Mouse (Mus musculus) neural tube, embryonic 14.5 days (tissue): ENCODE measurements around the gene Rcbtb2. TPM values are rescaled to one million over a fixed set of nuclear protein-coding genes. Genes with fewer than 3 reads are reported as not detected.

Experiments used
- ATAC-seq: fragments of 200-750 bp; cut with Nextera tagmentation; 2 replicates; pipeline ENCODE4 v1.8.0; 2017; ENCODE audit warnings: low read depth, mild to moderate bottlenecking, moderate TSS enrichment, moderate library complexity
- H3K27ac ChIP-seq: fragments of 300-500 bp; sonication (generic); 2 replicates; pipeline ENCODE4 v1.5.1; 2014; ENCODE audit warnings: low read depth, mild to moderate bottlenecking, control low read depth, low read length, moderate library complexity, mixed read lengths
- H3K27me3 ChIP-seq: fragments of 300-500 bp; sonication (generic); 2 replicates; pipeline ENCODE4 v1.6.1; 2014; ENCODE audit warnings: low read length; ENCODE audit not compliant: control insufficient read depth, insufficient read depth
- H3K36me3 ChIP-seq: fragments of 300-500 bp; sonication (generic); 2 replicates; pipeline ENCODE4 v1.6.1; 2014; ENCODE audit warnings: low read length, mixed read lengths; ENCODE audit not compliant: control insufficient read depth, insufficient read depth
- H3K4me1 ChIP-seq: fragments of 300-500 bp; sonication (generic); 2 replicates; pipeline ENCODE4 v1.6.1; 2014; ENCODE audit warnings: low read length; ENCODE audit not compliant: control insufficient read depth, insufficient read depth
- H3K4me2 ChIP-seq: fragments of 300-500 bp; sonication (generic); 2 replicates; pipeline ENCODE4 v1.6.1; 2014; ENCODE audit warnings: mild to moderate bottlenecking, low read depth, low read length, control low read depth
- H3K4me3 ChIP-seq: fragments of 300-500 bp; sonication (generic); 2 replicates; pipeline ENCODE4 v1.5.1; 2014; ENCODE audit warnings: low read depth, low read length, control low read depth, mixed read lengths
- H3K9ac ChIP-seq: fragments of 300-500 bp; sonication (generic); replicated peaks from 2 replicates; pipeline ENCODE4 v1.6.1; 2014; ENCODE audit warnings: low read depth, mild to moderate bottlenecking, control low read depth, low read length, mixed read lengths
- H3K9me3 ChIP-seq: fragments of 300-500 bp; sonication (generic); 2 replicates; pipeline ENCODE4 v1.6.1; 2016; ENCODE audit warnings: low read length; ENCODE audit not compliant: control insufficient read depth
- WGBS: fragments of 180-500 bp; shearing (Covaris S2); extraction: QIAGEN DNeasy Blood & Tissue Kit; methylation state at CpG from one replicate; pipeline ENCODE4 v1.1.7; 2014; 5-methylcytosine and 5-hydroxymethylcytosine counted together
- polyA plus RNA-seq: library from polyadenylated mRNA; unstranded; fragments of >200 nt; fragmentation: Nextera tagmentation; extraction: Ambion mirVana; gene quantifications from 2 replicates; pipeline ENCODE4 v1.2.1, GENCODE M21; 2014

The Rcbtb2 gene
- polyA plus RNA-seq, 1 experiment from 2014 or later, result 61.2 TPM

DNA sequence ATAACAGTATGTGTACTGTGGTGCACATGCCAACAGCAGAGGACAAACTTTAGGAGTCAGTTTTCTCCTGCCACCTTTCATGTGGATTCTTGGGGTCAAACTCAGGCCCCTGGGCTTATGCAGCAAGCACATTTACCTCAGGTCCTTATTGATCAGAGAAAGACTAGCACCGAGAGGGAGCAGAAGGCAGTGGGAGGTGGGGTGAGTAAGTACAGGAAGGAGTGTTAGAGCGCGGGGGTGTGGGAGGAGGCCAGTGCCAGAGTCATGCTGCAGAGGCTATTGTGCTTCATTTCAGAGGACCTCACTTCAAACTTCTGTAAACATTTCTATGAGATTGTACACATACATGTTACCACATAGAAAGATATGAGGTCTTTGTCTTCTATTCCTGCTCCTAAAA lies 78.6 kb downstream of the Rcbtb2 start:
- Histone ChIP-seq H3K36me3 (peaks cover 21% of the 10 kb centered on the region; the same call in 1 of the 2 replicates), H3K4me3 (no peak overlapping the region), H3K4me2 (no peak overlapping the region), H3K27ac (no peak overlapping the region), H3K9ac (no peak overlapping the region), H3K27me3 (no peaks in the 10 kb centered on the region), H3K4me1 (no peaks in the 10 kb centered on the region), H3K9me3 (no peaks in the 10 kb centered on the region)
- no peak for ATAC-seq
- WGBS, result 73% methylated on average over 3 of the region's 3 CpGs

DNA sequence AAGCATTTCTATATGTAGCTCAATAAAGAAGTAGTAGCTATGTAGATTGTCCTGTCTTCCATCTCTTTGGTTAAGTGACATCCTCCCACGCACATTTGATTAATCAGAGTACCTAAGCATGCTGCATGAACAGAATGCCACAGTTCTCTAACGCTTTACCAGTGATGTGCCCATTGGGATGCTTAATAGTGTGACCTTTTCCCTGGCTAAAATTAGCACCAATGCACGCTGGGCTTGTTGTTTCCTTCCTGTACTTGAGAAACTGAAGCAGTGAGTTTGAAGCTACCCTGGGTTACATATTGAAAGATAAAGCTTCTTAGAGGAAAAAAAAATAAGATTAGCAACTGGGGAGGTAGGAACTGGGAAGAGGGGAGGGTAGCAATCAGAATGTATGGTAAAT lies 81.2 kb downstream of the Rcbtb2 start:
- H3K9me3 ChIP-seq, result no peaks in the 10 kb centered on the region
- peaks cover 7% of the 10 kb centered on the region; the same call in 1 of the 2 replicates for H3K36me3 ChIP-seq
- no peak for ATAC-seq
- H3K27me3 ChIP-seq, result no peaks in the 10 kb centered on the region
- H3K4me3 ChIP-seq, result no peak overlapping the region
- H3K4me2 ChIP-seq, result no peak overlapping the region
- no peaks in the 10 kb centered on the region for H3K4me1 ChIP-seq
- H3K9ac ChIP-seq, result no peak overlapping the region
- WGBS, result 74% methylated on average over 3 of the region's 3 CpGs
- no peak overlapping the region for H3K27ac ChIP-seq

DNA sequence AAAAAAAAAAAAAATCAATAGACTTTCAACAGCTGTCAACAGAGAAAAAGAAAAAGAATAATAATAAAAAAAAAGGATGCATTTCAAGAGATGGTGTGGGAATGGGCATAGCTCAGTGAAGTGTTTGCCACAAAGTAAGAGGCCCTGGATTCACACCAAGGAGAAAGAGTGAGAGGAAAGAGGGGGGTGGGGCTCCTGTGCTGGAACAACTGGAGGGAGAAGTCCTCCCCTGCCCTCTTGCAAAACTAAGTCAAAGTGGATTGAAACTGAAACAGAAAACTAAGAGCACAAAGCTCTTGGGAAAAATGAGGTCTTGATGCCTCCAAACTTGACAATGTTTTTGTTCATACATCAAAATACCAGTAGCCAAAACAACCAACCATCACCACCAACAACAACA lies 86.4 kb downstream of the Rcbtb2 start:
- H3K27ac ChIP-seq, result no peak overlapping the region
- no peak overlapping the region for H3K4me3 ChIP-seq
- no peak overlapping the region for H3K4me2 ChIP-seq
- H3K27me3 ChIP-seq, result no peaks in the 10 kb centered on the region
- H3K36me3 ChIP-seq, result peaks cover 7% of the 10 kb centered on the region; the same call in 1 of the 2 replicates
- no peaks in the 10 kb centered on the region for H3K4me1 ChIP-seq
- no peak overlapping the region for H3K9ac ChIP-seq
- ATAC-seq, result no peak
- H3K9me3 ChIP-seq, result no peaks in the 10 kb centered on the region

DNA sequence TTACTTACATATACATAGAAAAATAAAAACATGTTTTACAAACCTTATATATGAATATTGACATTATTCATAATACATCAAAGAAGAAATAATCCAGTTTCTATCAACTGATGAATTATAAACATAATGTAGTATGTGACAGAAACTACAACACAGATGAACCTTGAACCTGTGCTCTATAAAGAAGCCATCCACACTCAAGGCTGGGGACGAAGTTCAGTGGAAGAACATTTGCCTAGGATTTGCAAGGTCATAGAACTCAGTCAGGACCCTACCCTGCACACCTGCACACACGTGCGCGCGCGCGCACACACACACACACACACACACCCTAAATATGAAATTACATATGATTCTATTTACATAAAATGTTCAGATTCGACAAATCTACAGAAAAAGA lies 87.4 kb downstream of the Rcbtb2 start:
- Histone ChIP-seq H3K4me2 (no peak overlapping the region), H3K36me3 (peaks cover 6% of the 10 kb centered on the region; the same call in 1 of the 2 replicates), H3K4me1 (no peaks in the 10 kb centered on the region), H3K27me3 (no peaks in the 10 kb centered on the region), H3K27ac (no peak overlapping the region), H3K4me3 (no peak overlapping the region), H3K9me3 (no peaks in the 10 kb centered on the region), H3K9ac (no peak overlapping the region)
- no peak for ATAC-seq
- WGBS, result 96% methylated on average over 8 of the region's 8 CpGs

DNA sequence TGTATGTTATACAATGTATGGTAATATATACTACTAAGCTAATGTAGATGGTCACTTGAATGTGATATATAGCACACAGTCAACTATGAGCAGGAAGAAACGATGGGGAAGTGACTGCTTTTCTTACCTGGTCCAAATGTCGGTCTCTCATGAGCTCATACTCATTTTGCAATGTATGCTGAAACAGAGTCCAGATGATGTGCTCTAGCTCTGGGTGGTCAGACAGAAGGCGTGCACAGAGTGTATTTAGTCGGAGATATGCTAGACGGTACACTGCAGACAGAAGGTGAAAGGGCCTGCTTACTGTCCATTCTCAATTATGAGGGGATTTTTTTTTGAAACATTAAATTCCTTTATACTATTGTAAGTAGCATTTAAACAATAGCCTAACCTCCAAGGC lies 88.6 kb downstream of the Rcbtb2 start:
- WGBS, result 93% methylated on average over 5 of the region's 5 CpGs
- no peak for ATAC-seq

DNA sequence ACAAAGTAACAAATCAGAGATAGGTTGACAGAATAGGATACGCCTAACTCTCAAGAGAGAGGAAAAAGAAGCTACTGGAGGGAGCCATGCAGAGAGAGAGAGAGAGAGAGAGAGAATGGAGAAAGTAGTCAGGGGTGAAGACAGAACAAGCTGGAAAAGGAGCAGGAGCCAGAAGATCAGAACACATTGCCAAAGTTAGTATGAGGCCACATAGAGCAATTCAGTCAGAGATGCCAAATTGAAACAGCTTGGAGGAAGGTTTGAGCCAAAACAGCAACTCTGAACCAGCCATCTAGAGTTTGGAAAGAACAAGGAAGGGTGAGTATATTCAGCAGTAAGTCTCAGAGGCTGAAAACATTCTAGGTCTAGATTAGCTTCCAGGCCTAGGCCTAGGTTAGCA lies 94.2 kb downstream of the Rcbtb2 start:
- Histone ChIP-seq H3K4me2 (no peak overlapping the region), H3K9me3 (no peaks in the 10 kb centered on the region), H3K36me3 (peaks cover 11% of the 10 kb centered on the region; the same call in 1 of the 2 replicates), H3K9ac (no peak overlapping the region), H3K27me3 (no peaks in the 10 kb centered on the region), H3K4me1 (no peaks in the 10 kb centered on the region), H3K27ac (no peak overlapping the region), H3K4me3 (no peak overlapping the region)
- no peak for ATAC-seq
- WGBS, result 82% methylated on average over 1 of the region's 1 CpGs

More for the DNA sequence above, 88.6 kb downstream of the Rcbtb2 start:
- Histone ChIP-seq H3K9me3 (no peaks in the 10 kb centered on the region), H3K4me2 (no peak overlapping the region), H3K4me1 (no peaks in the 10 kb centered on the region), H3K36me3 (peaks cover 11% of the 10 kb centered on the region; the same call in 1 of the 2 replicates), H3K4me3 (no peak overlapping the region), H3K9ac (no peak overlapping the region), H3K27me3 (no peaks in the 10 kb centered on the region), H3K27ac (no peak overlapping the region)

DNA sequence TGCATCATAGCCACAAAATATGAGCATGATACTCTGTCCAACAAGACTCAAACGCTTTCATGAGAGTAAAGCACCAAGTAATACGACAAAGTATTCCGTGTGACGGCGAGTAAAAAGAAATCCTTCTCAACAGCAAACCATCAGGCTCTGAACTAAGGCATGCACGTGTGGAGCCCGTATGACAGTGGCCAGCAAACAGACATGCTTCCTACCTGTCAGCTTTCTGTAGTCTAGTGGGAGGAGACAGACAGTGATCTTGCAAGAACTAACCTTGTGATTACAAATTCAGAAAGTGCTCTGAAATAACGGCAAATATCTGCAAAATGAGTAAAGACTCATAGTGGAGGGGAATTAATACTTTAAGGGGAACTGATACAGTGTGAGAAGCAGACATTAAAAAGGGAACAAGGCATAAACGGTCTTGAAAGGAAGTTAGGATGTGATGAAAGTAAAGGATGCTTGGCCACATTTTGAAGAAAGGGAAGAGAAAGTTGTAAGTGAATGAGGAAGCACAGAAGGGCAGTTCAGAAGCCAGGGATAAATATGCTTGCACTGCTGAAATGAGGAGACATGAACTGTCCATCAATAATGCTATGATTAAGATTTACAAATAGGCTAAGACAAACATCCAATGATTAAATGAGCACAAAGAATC lies 99.6 kb downstream of the Rcbtb2 start:
- 90% methylated on average over 9 of the region's 9 CpGs for WGBS
- Histone ChIP-seq H3K9ac (no peak overlapping the region), H3K9me3 (no peaks in the 10 kb centered on the region), H3K36me3 (no peaks in the 10 kb centered on the region), H3K4me1 (0 out of 2 replicates have a peak, but pooled peaks cover 3% of the 10 kb centered on the region), H3K27ac (no peak overlapping the region), H3K4me3 (no peak overlapping the region), H3K27me3 (no peaks in the 10 kb centered on the region), H3K4me2 (no peak overlapping the region)
- no peak for ATAC-seq

DNA sequence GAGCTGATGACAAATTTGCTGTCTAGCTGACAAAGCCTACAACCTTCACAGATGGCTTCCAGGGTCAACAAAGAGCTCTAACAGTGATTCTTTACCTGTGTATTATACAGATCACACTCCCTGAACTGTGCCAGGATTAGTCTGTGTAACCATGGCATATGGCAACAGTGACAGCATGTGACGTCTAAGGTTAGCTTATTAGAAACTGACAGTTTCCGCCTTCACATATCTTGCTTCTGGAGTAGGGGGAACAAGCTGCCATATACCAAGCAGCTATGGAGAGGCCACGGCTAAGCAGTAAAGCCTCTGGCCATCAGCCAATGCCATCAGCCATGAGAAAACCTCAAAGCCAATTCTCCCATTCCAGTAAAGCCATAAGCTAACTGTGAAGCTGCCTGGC lies 103.5 kb downstream of the Rcbtb2 start:
- H3K9ac ChIP-seq, result no peak overlapping the region
- WGBS, result 64% methylated on average over 3 of the region's 3 CpGs
- no peak overlapping the region for H3K27ac ChIP-seq
- no peak overlapping the region for H3K4me2 ChIP-seq
- no peak overlapping the region for H3K4me3 ChIP-seq
- ATAC-seq, result no peak
- H3K4me1 ChIP-seq, result 0 out of 2 replicates have a peak, but pooled peaks cover 4% of the 10 kb centered on the region
- no peaks in the 10 kb centered on the region for H3K36me3 ChIP-seq
- no peaks in the 10 kb centered on the region for H3K27me3 ChIP-seq
- H3K9me3 ChIP-seq, result no peaks in the 10 kb centered on the region

DNA sequence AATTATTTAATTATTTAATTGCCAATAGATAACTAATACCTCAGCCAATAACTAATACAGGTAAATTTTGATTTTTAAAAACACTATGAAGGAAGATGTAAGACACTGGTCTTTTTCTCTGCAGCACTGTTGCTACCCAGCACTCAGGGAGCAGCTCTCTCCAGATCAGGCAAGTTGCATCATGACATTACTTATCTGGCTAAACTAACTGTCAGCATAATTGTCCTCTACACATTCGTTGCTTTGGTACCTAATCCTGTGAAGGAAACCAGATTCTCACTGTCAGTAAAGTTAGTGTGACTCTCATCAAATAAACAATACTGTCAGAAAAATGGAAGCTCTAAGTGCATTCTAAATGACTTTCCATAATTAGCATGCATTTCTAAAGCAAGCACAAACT lies 104.0 kb downstream of the Rcbtb2 start:
- no peaks in the 10 kb centered on the region for H3K36me3 ChIP-seq
- no peak overlapping the region for H3K27ac ChIP-seq
- 33% methylated on average over 1 of the region's 1 CpGs for WGBS
- no peak overlapping the region for H3K4me2 ChIP-seq
- H3K4me3 ChIP-seq, result no peak overlapping the region
- no peaks in the 10 kb centered on the region for H3K9me3 ChIP-seq
- 0 out of 2 replicates have a peak, but pooled peaks cover 7% of the 10 kb centered on the region for H3K4me1 ChIP-seq
- no peak for ATAC-seq
- H3K9ac ChIP-seq, result no peak overlapping the region
- H3K27me3 ChIP-seq, result no peaks in the 10 kb centered on the region
